Mouse (Mus musculus): Measurements from ENCODE around the gene Nrp2. TPM values are rescaled to one million over a fixed set of nuclear protein-coding genes. Genes with fewer than 3 reads are reported as not detected.
A peak's percentile ranks its signal among the peaks of the same experiment; 100 is the strongest.

Gene Nrp2
- 10 to 100 TPM; 29.4 to 31.2 TPM for total RNA-seq (2021)
- long read RNA-seq, experiment 1, full-length matches to known transcripts: 9 of 16 reads
- long read RNA-seq, experiment 1, partial matches to known transcripts: 2 of 16 reads
- long read RNA-seq, experiment 1, other reads (novel, unspliced or antisense): 5 of 16 reads
- long read RNA-seq, experiment 2, full-length matches to known transcripts: 3 of 9 reads
- long read RNA-seq, experiment 2, partial matches to known transcripts: 1 of 9 reads
- long read RNA-seq, experiment 2, other reads (novel, unspliced or antisense): 5 of 9 reads

- DNase-seq (ENCODE audit: low spot score in 2 of 2): peak; percentile 61 to 84
These were observed at the start of gene Nrp2 for GRCm38 (mm10) chr1:62703158-62704116. Nrp2 (plus strand) TSS chr1:62703285.

GRCm38 (mm10) chr1:62654436-62654835, 48.6 kb upstream of the Nrp2 start:
- no peak for DNase-seq (ENCODE audit: low spot score in 2 of 2)

- no peak for DNase-seq (ENCODE audit: low spot score in 2 of 2)
These were observed 38.0 kb upstream of the Nrp2 start for GRCm38 (mm10) chr1:62664960-62665645.

- DNase-seq (ENCODE audit: low spot score in 2 of 2): no peak
These were observed 37.0 kb upstream of the Nrp2 start for GRCm38 (mm10) chr1:62665771-62666730.

- no peak for DNase-seq (ENCODE audit: low spot score in 2 of 2)
These were observed 36.3 kb upstream of the Nrp2 start for GRCm38 (mm10) chr1:62666780-62667179.

GRCm38 (mm10) chr1:62678611-62679344, 24.3 kb upstream of the Nrp2 start:
- DNase-seq (ENCODE audit: low spot score in 2 of 2): no peak

- DNase-seq (ENCODE audit: low spot score in 2 of 2): no peak
These were observed 23.6 kb upstream of the Nrp2 start for GRCm38 (mm10) chr1:62679466-62679865.

GRCm38 (mm10) chr1:62682456-62683385, 20.4 kb upstream of the Nrp2 start:
- DNase-seq (ENCODE audit: low spot score in 2 of 2): no peak

- DNase-seq (ENCODE audit: low spot score in 2 of 2): no peak
These were observed 19.6 kb upstream of the Nrp2 start for GRCm38 (mm10) chr1:62683498-62683897.

- peak; percentile 52 to 71 for DNase-seq (ENCODE audit: low spot score in 2 of 2)
These were observed 15.6 kb upstream of the Nrp2 start for GRCm38 (mm10) chr1:62687511-62687910.

GRCm38 (mm10) chr1:62691175-62691574, 11.9 kb upstream of the Nrp2 start:
- no peak for DNase-seq (ENCODE audit: low spot score in 2 of 2)

- no peak for DNase-seq (ENCODE audit: low spot score in 2 of 2)
These were observed 6.6 kb upstream of the Nrp2 start for GRCm38 (mm10) chr1:62696312-62696982.

- DNase-seq (ENCODE audit: low spot score in 2 of 2): peak in 1 of 2 experiments; percentile 49
These were observed 6.1 kb upstream of the Nrp2 start for GRCm38 (mm10) chr1:62696983-62697341.

GRCm38 (mm10) chr1:62697353-62697752, 5.7 kb upstream of the Nrp2 start:
- DNase-seq (ENCODE audit: low spot score in 2 of 2): no peak

GRCm38 (mm10) chr1:62699801-62700200, 3.3 kb upstream of the Nrp2 start:
- no peak for DNase-seq (ENCODE audit: low spot score in 2 of 2)

- DNase-seq (ENCODE audit: low spot score in 2 of 2): peak; percentile 74 to 75
These were observed 1.8 kb upstream of the Nrp2 start for GRCm38 (mm10) chr1:62701065-62701921.

- no peak for DNase-seq (ENCODE audit: low spot score in 2 of 2)
These were observed 342 bp upstream of the Nrp2 start for GRCm38 (mm10) chr1:62702743-62703142.

Data from left cerebral cortex, adult 18-20 months (tissue).